Mouse (Mus musculus): Measurements from ENCODE around the gene Itgb4. TPM values are rescaled to one million over a fixed set of nuclear protein-coding genes. Genes with fewer than 3 reads are reported as not detected.

The Itgb4 gene
- 0.91 and 2.1 TPM in 2 replicates for polyA plus RNA-seq (2012; rRNA removed)

- no peak for TF ChIP-seq POLR2A (IDR thresholded peaks at IDR 0.05; ENCODE audit: borderline replicate concordance, extremely low read depth, insufficient read depth, insufficient read length, poor library complexity, severe bottlenecking)
- TF ChIP-seq CTCF (IDR thresholded peaks at IDR 0.05; ENCODE audit: borderline replicate concordance, extremely low read depth, insufficient read depth, insufficient read length) = 0 out of 2 replicates have a peak, but pooled peaks have one; percentile 4
- DNase-seq (ENCODE audit: low read depth) = peak; percentile 17
These were observed at the start of gene Itgb4 for GRCm38 (mm10) chr11:115974309-115975082. Itgb4 (plus strand) TSS chr11:115974709.

- TF ChIP-seq POLR2A (IDR thresholded peaks at IDR 0.05; ENCODE audit: borderline replicate concordance, extremely low read depth, insufficient read depth, insufficient read length, poor library complexity, severe bottlenecking) = no peak
- no peak for TF ChIP-seq CTCF (IDR thresholded peaks at IDR 0.05; ENCODE audit: borderline replicate concordance, extremely low read depth, insufficient read depth, insufficient read length)
These were observed 45.5 kb upstream of the Itgb4 start for GRCm38 (mm10) chr11:115929031-115929430.

GRCm38 (mm10) chr11:115929818-115930217, 44.7 kb upstream of the Itgb4 start:
- no peak for DNase-seq (ENCODE audit: low read depth)
- no peak for TF ChIP-seq POLR2A (IDR thresholded peaks at IDR 0.05; ENCODE audit: borderline replicate concordance, extremely low read depth, insufficient read depth, insufficient read length, poor library complexity, severe bottlenecking)
- TF ChIP-seq CTCF (IDR thresholded peaks at IDR 0.05; ENCODE audit: borderline replicate concordance, extremely low read depth, insufficient read depth, insufficient read length) = no peak

More at GRCm38 (mm10) chr11:115929031-115929430, 45.5 kb upstream of the Itgb4 start:
- DNase-seq (ENCODE audit: low read depth) = no peak

- no peak for TF ChIP-seq CTCF (IDR thresholded peaks at IDR 0.05; ENCODE audit: borderline replicate concordance, extremely low read depth, insufficient read depth, insufficient read length)
- TF ChIP-seq POLR2A (IDR thresholded peaks at IDR 0.05; ENCODE audit: borderline replicate concordance, extremely low read depth, insufficient read depth, insufficient read length, poor library complexity, severe bottlenecking) = no peak
- DNase-seq (ENCODE audit: low read depth) = no peak
These were observed 43.3 kb upstream of the Itgb4 start for GRCm38 (mm10) chr11:115931235-115931634.

- TF ChIP-seq CTCF (IDR thresholded peaks at IDR 0.05; ENCODE audit: borderline replicate concordance, extremely low read depth, insufficient read depth, insufficient read length) = no peak
- peak; percentile 66; the same call in 1 of the 2 replicates for TF ChIP-seq POLR2A (IDR thresholded peaks at IDR 0.05; ENCODE audit: borderline replicate concordance, extremely low read depth, insufficient read depth, insufficient read length, poor library complexity, severe bottlenecking)
These were observed 41.3 kb upstream of the Itgb4 start, which contains the start of the genes Sap30bp and Recql5 for GRCm38 (mm10) chr11:115933108-115933746. Sap30bp (plus strand) TSS chr11:115933282. Recql5 (minus strand) TSS chr11:115933477.

GRCm38 (mm10) chr11:115933747-115934110, 40.8 kb upstream of the Itgb4 start:
- no peak for DNase-seq (ENCODE audit: low read depth)
- TF ChIP-seq POLR2A (IDR thresholded peaks at IDR 0.05; ENCODE audit: borderline replicate concordance, extremely low read depth, insufficient read depth, insufficient read length, poor library complexity, severe bottlenecking) (no peak), CTCF (IDR thresholded peaks at IDR 0.05; ENCODE audit: borderline replicate concordance, extremely low read depth, insufficient read depth, insufficient read length) (no peak)

More at GRCm38 (mm10) chr11:115933108-115933746, 41.3 kb upstream of the Itgb4 start, which contains the start of the genes Sap30bp and Recql5:
- DNase-seq (ENCODE audit: low read depth) = peak; percentile 100

- peak; percentile 83 for DNase-seq (ENCODE audit: low read depth)
- TF ChIP-seq CTCF (IDR thresholded peaks at IDR 0.05; ENCODE audit: borderline replicate concordance, extremely low read depth, insufficient read depth, insufficient read length) = peak; percentile 59; the same call in 1 of the 2 replicates
- TF ChIP-seq POLR2A (IDR thresholded peaks at IDR 0.05; ENCODE audit: borderline replicate concordance, extremely low read depth, insufficient read depth, insufficient read length, poor library complexity, severe bottlenecking) = no peak
These were observed 34.7 kb upstream of the Itgb4 start for GRCm38 (mm10) chr11:115939690-115940329.

GRCm38 (mm10) chr11:115941980-115942379, 32.5 kb upstream of the Itgb4 start:
- TF ChIP-seq CTCF (IDR thresholded peaks at IDR 0.05; ENCODE audit: borderline replicate concordance, extremely low read depth, insufficient read depth, insufficient read length) (no peak), POLR2A (IDR thresholded peaks at IDR 0.05; ENCODE audit: borderline replicate concordance, extremely low read depth, insufficient read depth, insufficient read length, poor library complexity, severe bottlenecking) (no peak)
- DNase-seq (ENCODE audit: low read depth) = no peak

- DNase-seq (ENCODE audit: low read depth) = no peak
- TF ChIP-seq POLR2A (IDR thresholded peaks at IDR 0.05; ENCODE audit: borderline replicate concordance, extremely low read depth, insufficient read depth, insufficient read length, poor library complexity, severe bottlenecking) = no peak
- no peak for TF ChIP-seq CTCF (IDR thresholded peaks at IDR 0.05; ENCODE audit: borderline replicate concordance, extremely low read depth, insufficient read depth, insufficient read length)
These were observed 29.3 kb upstream of the Itgb4 start for GRCm38 (mm10) chr11:115945247-115945646.

GRCm38 (mm10) chr11:115946221-115946828, 28.2 kb upstream of the Itgb4 start:
- TF ChIP-seq CTCF (IDR thresholded peaks at IDR 0.05; ENCODE audit: borderline replicate concordance, extremely low read depth, insufficient read depth, insufficient read length) = no peak
- DNase-seq (ENCODE audit: low read depth) = peak; percentile 23

- DNase-seq (ENCODE audit: low read depth) = no peak
These were observed 26.2 kb upstream of the Itgb4 start for GRCm38 (mm10) chr11:115948316-115948715.

More at GRCm38 (mm10) chr11:115948316-115948715, 26.2 kb upstream of the Itgb4 start:
- TF ChIP-seq POLR2A (IDR thresholded peaks at IDR 0.05; ENCODE audit: borderline replicate concordance, extremely low read depth, insufficient read depth, insufficient read length, poor library complexity, severe bottlenecking) (no peak), CTCF (IDR thresholded peaks at IDR 0.05; ENCODE audit: borderline replicate concordance, extremely low read depth, insufficient read depth, insufficient read length) (no peak)
